Mouse (Mus musculus): Measurements from ENCODE around the gene Synpo2. TPM values are rescaled to one million over a fixed set of nuclear protein-coding genes. Genes with fewer than 3 reads are reported as not detected.

Synpo2 gene
- total RNA-seq, 2 experiments from 2014 or later: 3.8 TPM

GRCm38 (mm10) chr3:123089297-123090020, 146.5 kb downstream of the Synpo2 start:
- DNase-seq: no peak

- DNase-seq: no peak
Measured at GRCm38 (mm10) chr3:123088284-123088683, 147.7 kb downstream of the Synpo2 start.

- DNase-seq: no peak
Measured at GRCm38 (mm10) chr3:123085871-123086501, 150.0 kb downstream of the Synpo2 start.

- DNase-seq: no peak
Measured at GRCm38 (mm10) chr3:123081665-123082064, 154.3 kb downstream of the Synpo2 start.

- DNase-seq: no peak
Measured at GRCm38 (mm10) chr3:123080943-123081342, 155.0 kb downstream of the Synpo2 start.

DNA sequence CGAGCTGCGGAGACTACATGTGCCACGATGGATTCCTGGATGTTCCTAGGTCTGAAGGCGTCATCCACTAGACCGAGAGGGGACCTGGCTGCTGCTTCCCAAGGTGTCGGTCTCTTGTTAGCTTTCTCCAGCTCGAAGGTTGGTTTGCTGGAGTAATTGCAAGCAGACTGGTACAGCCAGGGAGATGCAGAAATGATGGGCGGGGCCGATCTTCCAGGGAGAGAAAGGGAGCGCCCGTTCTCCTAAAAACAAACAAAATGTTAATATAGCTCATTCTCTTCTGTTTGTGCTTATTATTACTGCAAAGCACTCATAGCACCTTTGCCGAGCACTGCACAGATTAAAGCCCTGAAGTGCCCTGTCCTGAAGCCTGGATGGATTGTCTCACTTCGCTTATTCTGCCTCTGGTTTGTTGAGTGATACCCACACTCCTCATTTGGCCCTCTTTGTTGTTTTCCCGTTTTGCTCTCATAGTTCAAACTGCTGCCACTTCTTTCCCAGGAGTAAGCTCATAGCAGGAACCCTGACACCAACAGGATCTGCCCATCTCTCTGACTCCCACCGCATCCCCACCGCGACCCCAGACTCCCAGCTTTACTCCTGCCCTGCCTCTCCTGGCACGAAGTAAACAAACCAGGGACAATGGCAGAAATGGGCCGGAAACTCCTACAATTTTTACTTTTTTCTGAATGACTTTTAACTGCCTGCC, 155.8 kb downstream of the Synpo2 start:
- no peak for DNase-seq

DNA sequence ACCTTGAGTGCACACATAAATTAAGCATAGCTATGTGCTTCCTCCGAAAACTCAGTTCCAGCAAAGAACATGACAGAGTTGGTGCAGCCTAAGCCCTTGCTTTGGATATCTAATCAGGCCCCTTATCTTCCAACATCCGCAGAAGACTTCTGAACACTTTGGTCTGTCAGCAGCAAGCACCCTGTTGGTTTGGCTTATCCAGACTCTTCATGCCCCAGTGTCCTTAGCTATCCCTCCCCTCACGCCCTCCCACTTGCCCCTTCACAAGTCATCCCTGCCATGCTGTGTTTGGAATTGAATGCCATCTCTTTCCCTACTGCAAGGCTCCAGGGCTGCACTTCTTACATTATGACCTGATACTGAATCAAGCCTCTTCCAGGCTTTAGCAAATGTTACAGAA, 160.2 kb downstream of the Synpo2 start:
- no peak for DNase-seq

DNA sequence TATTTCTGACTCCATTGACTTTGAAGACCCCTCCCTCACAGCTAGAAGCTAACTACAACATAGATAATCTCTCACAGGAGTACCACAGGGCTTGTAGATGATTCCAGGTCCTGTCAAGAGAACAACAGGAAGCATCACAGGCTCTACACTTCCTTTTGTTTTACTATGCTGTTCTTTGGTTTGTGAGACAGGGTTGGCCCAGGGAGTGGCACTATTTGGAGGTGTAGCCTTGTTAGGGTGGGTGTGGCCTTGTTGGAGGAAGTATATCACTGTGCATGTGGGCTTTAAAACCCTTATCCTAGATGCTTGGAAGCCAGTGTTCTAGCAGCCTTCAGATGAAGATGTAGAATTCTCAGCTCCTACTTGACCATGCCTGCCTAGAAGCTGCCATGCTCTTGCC, 160.9 kb downstream of the Synpo2 start:
- DNase-seq: no peak

DNA sequence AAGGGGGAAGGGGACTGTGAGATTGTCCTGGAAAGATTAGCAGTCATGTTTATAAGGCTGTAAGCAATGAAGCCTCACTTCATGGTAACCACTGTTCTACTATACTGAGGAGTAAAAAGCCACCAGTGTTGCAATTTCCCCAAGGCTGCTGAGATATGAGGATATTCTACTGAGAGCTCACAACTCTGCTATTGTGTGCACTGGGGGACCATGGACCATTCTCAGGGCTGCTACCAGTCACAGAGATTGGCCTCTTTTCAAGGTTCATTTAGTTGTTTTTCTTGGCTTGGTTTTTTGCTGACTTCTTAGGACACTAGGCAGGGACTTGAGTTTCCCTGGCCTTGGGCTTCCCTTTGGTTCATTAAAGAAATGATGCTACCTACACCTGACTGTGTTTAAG, 162.6 kb downstream of the Synpo2 start:
- no peak for DNase-seq

DNA sequence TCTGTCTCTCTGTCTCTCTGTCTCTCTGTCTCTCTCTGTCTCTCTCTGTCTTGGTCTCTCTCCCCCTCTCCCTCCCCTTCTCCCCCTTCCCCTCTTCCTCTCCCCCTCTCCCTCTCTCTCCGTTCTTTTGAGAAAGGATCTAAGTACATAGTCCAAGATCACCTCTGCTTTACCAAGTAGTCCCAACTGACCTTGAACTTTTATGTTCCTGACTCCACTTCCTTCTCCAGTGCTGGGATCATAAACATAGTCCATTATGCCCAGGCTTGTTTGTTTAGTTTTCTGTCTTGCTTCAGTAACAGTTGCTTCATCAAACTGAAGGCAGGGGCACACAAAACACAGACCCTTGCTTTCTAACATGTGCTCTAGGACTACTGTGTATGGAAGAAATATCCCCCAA, 163.5 kb downstream of the Synpo2 start:
- DNase-seq: no peak

DNA sequence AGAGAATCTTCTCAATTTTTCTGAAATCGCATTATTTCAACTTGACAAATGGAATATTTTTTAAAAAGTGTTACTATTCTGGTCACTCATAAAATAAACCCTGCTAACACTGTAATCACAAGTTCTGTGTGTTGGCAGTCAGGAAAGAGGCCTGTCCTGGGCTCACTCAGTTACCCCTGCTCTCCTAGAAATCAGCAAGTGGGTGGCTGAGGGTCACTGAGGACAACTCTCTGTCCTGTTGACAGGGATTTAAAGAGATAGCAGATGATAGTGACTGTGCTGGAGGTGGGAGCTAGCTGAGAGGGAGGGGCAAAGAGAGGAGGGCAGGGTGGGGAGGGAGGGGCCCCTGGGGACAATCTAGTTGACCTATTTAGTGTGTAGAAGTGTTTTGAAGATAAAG, 165.0 kb downstream of the Synpo2 start:
- DNase-seq: no peak

DNA sequence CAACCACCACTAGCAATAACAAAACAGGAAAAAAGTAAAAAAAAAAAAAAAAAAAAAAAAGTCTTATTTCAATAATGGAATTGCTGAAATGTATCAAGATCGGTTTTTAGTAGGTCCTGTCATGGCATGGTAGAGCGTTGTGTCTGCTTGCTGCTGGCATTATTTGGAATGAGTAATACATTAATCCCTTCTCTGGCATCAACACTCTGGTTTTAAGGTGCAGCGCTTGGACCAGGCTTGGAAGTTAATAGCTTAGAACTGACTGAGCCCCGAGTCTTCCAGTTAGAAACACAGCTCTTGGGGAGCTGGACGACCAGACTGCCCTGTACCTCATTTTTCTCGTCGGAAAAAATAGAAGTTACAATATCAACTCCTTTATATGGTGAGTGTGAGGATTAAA, 169.1 kb downstream of the Synpo2 start:
- no peak for DNase-seq

- DNase-seq: no peak
Measured at GRCm38 (mm10) chr3:123065466-123065865, 170.5 kb downstream of the Synpo2 start.

DNA sequence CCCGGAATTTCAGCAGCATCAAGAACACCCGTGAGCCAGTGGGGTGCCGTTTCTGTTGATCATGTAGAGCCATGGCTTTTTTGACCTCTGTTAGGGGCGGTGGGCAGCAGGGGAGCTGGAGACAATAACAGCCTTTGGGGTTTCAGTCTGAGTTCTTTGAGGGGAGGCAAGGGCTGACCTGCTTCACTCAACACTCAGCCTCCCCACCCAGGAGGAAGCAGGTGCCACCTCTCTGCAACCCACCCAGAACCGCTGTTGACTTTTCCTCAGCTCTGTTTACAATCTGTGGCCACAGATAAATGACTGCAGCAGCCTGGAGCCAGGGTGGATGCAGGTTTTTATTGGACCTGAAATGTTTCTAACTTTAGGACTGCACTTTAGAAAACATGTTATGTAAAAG, 171.8 kb downstream of the Synpo2 start:
- DNase-seq: no peak

DNA sequence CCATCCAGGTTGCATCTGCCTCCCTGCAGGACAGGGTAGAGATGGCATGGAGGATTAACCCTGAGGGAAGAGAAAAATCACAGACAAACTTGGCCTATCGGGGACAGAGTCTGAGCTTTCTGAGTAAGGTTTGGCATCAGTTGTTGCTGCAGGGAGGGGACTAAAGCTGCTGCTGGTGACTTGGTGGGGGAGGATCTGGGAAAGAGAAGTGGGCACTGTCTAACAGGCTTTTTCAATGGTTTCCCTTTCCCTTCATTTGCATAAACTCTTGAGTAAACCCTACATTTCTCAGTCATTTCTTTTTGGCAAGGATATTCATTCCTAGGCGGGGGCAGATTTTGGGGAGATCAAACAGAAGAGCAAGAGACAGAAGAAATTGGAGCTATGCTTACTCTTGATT, 174.0 kb downstream of the Synpo2 start:
- DNase-seq: no peak

DNA sequence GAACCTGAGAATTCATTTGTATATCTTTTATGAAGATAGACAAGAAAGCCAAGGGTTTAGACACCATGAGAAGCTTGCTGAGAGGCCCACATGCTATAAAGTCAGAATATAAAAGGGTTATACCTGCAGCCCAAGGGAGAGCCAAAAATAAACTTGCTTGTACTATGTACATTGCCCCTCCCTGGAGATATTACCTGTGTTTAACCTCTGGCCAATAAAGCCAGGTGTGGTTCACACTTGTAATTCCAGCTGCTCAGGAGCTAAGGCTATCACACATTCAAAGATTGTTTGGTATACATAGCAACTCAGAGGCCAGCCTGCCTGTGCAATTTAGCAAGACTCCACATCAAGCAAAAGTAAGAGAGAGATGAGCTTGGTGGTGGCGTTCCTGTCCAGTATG, 177.1 kb downstream of the Synpo2 start:
- no peak for DNase-seq

- DNase-seq: no peak
Measured at GRCm38 (mm10) chr3:123054178-123054577, 181.8 kb downstream of the Synpo2 start.

- no peak for DNase-seq
Measured at GRCm38 (mm10) chr3:123053192-123053938, 182.6 kb downstream of the Synpo2 start.

DNA sequence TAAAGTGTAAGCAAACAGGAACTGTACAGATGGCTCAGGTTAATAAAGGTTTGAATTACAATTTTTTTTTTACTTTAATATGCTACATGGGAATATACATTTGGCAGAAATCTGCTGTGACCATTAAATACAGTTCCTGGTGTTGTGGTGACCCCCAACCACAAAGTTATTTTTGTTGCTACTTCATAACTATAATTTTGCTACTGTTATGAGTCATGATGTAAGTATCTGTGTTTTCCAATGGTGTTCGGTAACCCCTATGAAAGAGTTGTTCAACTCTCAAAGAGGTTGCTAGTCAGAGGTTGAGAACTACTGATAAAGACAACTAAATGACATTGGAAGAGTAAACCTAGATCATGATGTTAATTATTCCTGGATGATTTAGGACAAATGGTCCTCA, 193.6 kb downstream of the Synpo2 start:
- DNase-seq: no peak

DNA sequence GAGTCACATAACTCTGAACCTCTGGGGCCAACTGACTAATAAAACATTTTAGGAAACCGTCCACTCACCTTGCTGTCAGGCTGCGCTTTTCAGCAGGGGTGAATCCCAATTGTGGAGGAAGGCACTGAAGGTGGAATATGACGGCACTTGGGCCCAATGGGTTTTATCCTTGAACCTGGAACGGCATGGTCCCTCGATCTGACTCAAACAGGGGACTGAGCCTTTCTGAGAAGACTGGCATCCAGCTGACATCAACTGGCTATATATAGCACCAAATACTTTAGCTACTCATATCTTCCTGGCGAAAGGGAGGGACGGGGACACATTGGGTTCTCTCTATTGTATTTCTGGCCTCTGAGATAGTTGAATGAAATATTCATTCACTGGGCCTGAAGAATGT, 201.2 kb downstream of the Synpo2 start, which contains the start of gene Myoz2:
Gene Myoz2 (minus strand): TSS at position 264 of the 400 bp plus-strand sequence.
- no peak for DNase-seq

DNA sequence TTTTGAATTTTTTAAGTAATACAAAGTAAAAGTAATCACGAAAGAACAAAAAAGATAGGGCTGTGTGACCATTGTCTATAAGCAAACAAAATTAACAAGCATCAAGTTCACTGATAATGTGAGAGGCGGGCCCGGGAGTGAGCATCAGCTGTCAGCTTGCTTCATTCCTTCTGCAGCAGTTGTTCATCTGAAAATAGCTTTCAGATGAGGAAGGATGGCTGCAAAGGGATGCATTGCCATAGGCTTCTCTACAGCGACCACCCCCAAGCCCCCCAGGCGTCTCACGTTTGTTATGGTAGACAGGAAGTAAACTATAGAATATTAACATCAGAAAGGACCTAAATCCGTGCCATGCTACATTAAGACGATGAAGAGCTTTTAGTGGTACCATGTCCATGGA, 202.1 kb downstream of the Synpo2 start:
- DNase-seq: no peak
